Comparison of ENCODE assay signal across 8 mouse cellular contexts in the genomic region with DNA sequence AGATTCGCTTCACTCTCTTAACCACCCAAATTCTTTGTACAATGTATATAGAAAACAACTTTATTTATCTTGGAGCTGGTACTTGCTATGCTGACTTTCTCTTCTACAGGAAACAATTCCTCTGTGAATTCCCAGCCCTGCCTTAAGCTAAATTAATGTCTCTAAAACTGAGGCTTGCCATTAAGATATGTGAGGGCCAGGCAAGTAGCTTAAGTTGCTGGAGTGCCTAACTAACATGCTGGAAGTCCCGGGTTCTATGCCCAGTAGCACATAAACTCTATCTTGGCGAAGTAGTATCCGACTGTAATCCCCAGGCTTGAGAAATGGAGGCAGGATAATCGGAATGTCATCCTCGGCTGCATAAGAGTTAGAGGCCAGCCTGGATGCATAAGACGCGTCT. TPM values are rescaled to one million over a fixed set of nuclear protein-coding genes. Genes with fewer than 3 reads are reported as not detected.
A peak's percentile ranks its signal among the peaks of the same experiment; 100 is the strongest.
DNase-seq lines count a peak whose midpoint lies in the region; ATAC-seq and TF ChIP-seq lines count a peak whose summit lies in the region.

No protein-coding gene starts in this region.

- H3K9me3 ChIP-seq in lung, embryonic 16.5 days (ENCODE audit: control insufficient read depth, low read length): no peaks in the 10 kb centered on the region
- no peaks in the 10 kb centered on the region for H3K9me3 ChIP-seq in erythroblast, embryonic 14.5 days (ENCODE audit: control insufficient read depth, low read length)
- H3K9me3 ChIP-seq in intestine, postnatal 0 days (ENCODE audit: control insufficient read depth): no peaks in the 10 kb centered on the region

- TF ChIP-seq CTCF in intestine, postnatal 0 days (IDR thresholded peaks at IDR 0.05; ENCODE audit: low read depth): no peak

- 31% methylated on average over 8 of the region's 8 CpGs for WGBS in lung, embryonic 16.5 days
- WGBS in intestine, postnatal 0 days: 45% methylated on average over 8 of the region's 8 CpGs

- H3K27me3 ChIP-seq in lung, embryonic 16.5 days (ENCODE audit: control insufficient read depth, insufficient read depth, low read depth, low read length): no peaks in the 10 kb centered on the region
- no peaks in the 10 kb centered on the region for H3K27me3 ChIP-seq in erythroblast, embryonic 14.5 days (ENCODE audit: control insufficient read depth)
- H3K27me3 ChIP-seq in intestine, postnatal 0 days (replicated peaks; ENCODE audit: control insufficient read depth, insufficient read depth, low read length): no peaks in the 10 kb centered on the region
- H3K27me3 ChIP-seq in splenic B cell, adult 2 months (ENCODE audit: control insufficient read depth, insufficient read depth, low read length, poor library complexity, severe bottlenecking): no peaks in the 10 kb centered on the region

- no peak for DNase-seq in lung, postnatal 14 days
- DNase-seq in splenic B cell, adult 2 months (ENCODE audit: low read depth, low spot score): peak; percentile 25
- no peak for DNase-seq in urinary bladder, postnatal 10 days (ENCODE audit: low spot score)
- DNase-seq in frontal cortex, postnatal 36 days (ENCODE audit: low spot score in 2 of 2): no peak

- peaks cover 8% of the 10 kb centered on the region for H3K4me1 ChIP-seq in lung, embryonic 16.5 days (replicated peaks; ENCODE audit: control insufficient read depth, insufficient read depth, low read length)
- H3K4me1 ChIP-seq in erythroblast, embryonic 14.5 days (ENCODE audit: control insufficient read depth): peaks cover 37% of the 10 kb centered on the region
- H3K4me1 ChIP-seq in intestine, postnatal 0 days (replicated peaks; ENCODE audit: control insufficient read depth, insufficient read depth, low read length): no peaks in the 10 kb centered on the region; the same call in 1 of the 2 replicates

- H3K9ac ChIP-seq in lung, embryonic 16.5 days (ENCODE audit: low read length): 0 out of 2 replicates have a peak overlapping the region, but pooled peaks have one; percentile 24
- H3K9ac ChIP-seq in intestine, postnatal 0 days (ENCODE audit: low read depth, low read length): no peak overlapping the region

- no peak for ATAC-seq in lung, embryonic 16.5 days (ENCODE audit: low read depth)
- no peak for ATAC-seq in intestine, postnatal 0 days
- ATAC-seq in frontal cortex, adult (ENCODE audit: low TSS enrichment): no peak

- no peak overlapping the region for H3K27ac ChIP-seq in lung, embryonic 16.5 days (ENCODE audit: low read length)
- no peak overlapping the region for H3K27ac ChIP-seq in intestine, postnatal 0 days (ENCODE audit: low read depth, low read length)

- H3K4me2 ChIP-seq in lung, embryonic 16.5 days (ENCODE audit: low read depth, low read length): peak overlapping the region; percentile 76
- H3K4me2 ChIP-seq in intestine, postnatal 0 days (replicated peaks; ENCODE audit: low read depth): peak overlapping the region; percentile 89

- H3K36me3 ChIP-seq in lung, embryonic 16.5 days (ENCODE audit: control insufficient read depth, insufficient read depth, low read length): no peaks in the 10 kb centered on the region
- H3K36me3 ChIP-seq in erythroblast, embryonic 14.5 days (ENCODE audit: control insufficient read depth): peaks cover 7% of the 10 kb centered on the region
- H3K36me3 ChIP-seq in intestine, postnatal 0 days (ENCODE audit: control insufficient read depth, insufficient read depth): no peaks in the 10 kb centered on the region
- H3K36me3 ChIP-seq in splenic B cell, adult 2 months (ENCODE audit: control insufficient read depth, insufficient read depth, low read length, poor library complexity, severe bottlenecking): no peaks in the 10 kb centered on the region

- H3K4me3 ChIP-seq in lung, embryonic 16.5 days (ENCODE audit: low read length): peak overlapping the region; percentile 22; the same call in 1 of the 2 replicates
- H3K4me3 ChIP-seq in erythroblast, embryonic 14.5 days (replicated peaks): peak overlapping the region; percentile 74
- H3K4me3 ChIP-seq in intestine, postnatal 0 days (ENCODE audit: low read depth, low read length): peak overlapping the region; percentile 86; the same call in 1 of the 2 replicates

RNA-seq across cellular contexts. Expression of a gene that starts 0.5 kb away (rescaled TPM):
- polyA plus RNA-seq in lung, embryonic 16.5 days (2015; fragmentation: Nextera tagmentation; extraction: Ambion mirVana): 32.5 and 33.2 TPM in 2 replicates
- 0.78 and 1.5 TPM in 2 replicates for polyA plus RNA-seq in erythroblast, embryonic 14.5 days (2012)
- 14.7 and 14.9 TPM in 2 replicates for polyA plus RNA-seq in intestine, postnatal 0 days (2015; fragmentation: Nextera tagmentation; extraction: Ambion mirVana)

RNA-seq across cellular contexts. Expression of a gene that starts 20.7 kb away (rescaled TPM):
- 126 and 127 TPM in 2 replicates for polyA plus RNA-seq in lung, embryonic 16.5 days (2015; fragmentation: Nextera tagmentation; extraction: Ambion mirVana)
- polyA plus RNA-seq in erythroblast, embryonic 14.5 days (2012): 0.47 and 0.49 TPM in 2 replicates
- 39.4 and 39.6 TPM in 2 replicates for polyA plus RNA-seq in intestine, postnatal 0 days (2015; fragmentation: Nextera tagmentation; extraction: Ambion mirVana)

Comparison
In these comparisons a context has a peak if more than half of its experiments do, and no peak if none do; other contexts are left out.
1. H3K4me3 ChIP-seq: peak in every context shown above with its lines; median percentile 86 in intestine, postnatal 0 days; 74 in erythroblast, embryonic 14.5 days; 22 in lung, embryonic 16.5 days.
2. RNA of a gene that starts 20.7 kb away (polyA plus RNA-seq): 126 to 127 TPM in lung, embryonic 16.5 days and 39.4 to 39.6 TPM in intestine, postnatal 0 days; 0.47 to 0.49 TPM in erythroblast, embryonic 14.5 days; every median in the first group is over 10 times any median in the second.